Mouse (Mus musculus): ENCODE measurements around the gene Smoc1. TPM values are rescaled to one million over a fixed set of nuclear protein-coding genes. Genes with fewer than 3 reads are reported as not detected.

Gene Smoc1
- polyA plus RNA-seq, 1 experiment = 26.2 TPM

DNA sequence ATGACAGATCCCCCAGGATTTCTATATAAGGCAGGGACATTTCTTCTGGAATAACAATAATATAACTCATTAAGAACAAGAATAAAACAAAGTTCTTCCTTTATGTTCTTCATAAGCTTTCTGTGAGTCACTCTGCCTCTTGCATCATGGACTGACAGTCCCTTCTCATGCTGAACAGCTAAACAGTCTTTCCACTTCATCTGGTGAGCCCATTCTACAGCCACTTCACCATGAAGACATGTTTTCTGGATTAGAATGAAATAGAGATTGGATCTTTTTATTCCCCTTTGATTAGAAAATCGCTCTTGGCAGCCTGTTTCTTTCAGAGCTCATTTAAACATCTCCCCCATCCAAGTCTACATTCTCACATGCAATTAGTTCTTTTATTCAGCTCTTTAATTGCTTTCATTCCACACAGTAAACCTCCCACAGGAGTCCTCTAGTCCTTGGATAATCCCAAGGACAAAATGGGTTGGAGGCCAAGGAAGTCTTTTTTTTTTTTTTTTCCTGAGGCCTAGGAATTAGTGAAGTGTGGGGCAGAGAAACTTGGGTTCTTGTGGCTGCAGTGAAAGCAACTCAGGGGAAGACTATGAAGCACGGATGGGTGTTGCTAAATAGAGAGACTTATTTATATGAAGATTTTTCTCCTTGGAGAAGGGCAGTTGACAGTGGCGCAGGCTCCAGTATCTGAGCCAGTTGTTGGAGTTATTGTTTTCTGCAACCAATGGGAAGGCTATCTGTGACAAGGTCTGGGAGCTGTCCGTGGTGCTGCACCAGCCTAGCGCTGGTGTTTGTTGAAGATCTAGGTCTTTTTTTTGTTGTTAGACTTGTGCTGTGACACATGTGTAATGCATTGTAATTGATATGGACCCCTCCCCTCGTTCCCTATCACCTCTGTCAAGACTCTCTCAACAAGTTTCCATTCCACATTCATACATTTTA is 179.3 kb downstream of the Smoc1 start:
- no peak for DNase-seq (ENCODE audit: extremely low spot score in 1 of 2, low spot score in 1 of 2)

DNA sequence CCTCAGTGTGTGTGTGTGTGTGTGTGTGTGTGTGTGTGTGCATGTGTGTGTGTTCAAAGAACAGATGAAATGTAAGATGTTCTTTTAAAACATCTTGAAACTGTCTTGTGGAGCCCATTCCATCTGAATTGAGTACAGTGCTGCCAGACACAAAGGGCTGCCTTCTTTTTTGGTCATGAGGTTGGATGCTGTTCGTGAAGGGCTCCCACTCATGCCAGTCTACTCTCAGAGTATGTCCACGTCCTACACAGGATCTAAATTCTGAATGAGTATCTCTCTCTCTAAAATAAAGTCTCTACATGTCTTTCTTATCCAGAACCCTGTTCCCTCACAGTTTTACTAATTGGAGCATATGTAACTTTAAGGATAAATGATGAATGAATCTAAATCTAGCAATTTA is 182.0 kb downstream of the Smoc1 start:
- no peak for DNase-seq (ENCODE audit: extremely low spot score in 1 of 2, low spot score in 1 of 2)

DNA sequence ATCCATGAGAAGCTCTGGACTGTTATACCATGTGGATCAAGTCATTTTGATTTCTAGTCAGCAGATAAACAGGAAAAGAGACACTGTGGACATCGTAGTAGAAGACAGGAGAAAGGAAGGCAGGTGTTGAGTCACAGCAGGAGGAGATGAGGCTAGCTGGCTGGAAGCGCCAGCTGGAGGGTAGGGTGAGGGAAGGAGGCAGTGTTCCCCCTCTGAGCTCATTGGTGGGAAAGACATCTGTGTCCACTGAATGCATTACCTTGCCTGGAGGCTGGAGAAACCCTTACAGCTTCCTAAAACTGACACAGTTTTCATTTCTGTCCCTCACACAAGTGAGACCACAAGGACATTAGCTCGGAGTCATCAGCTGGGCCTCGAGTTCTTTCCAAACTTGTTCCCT is 192.7 kb downstream of the Smoc1 start:
- DNase-seq (ENCODE audit: extremely low spot score in 1 of 2, low spot score in 1 of 2) = no peak

DNA sequence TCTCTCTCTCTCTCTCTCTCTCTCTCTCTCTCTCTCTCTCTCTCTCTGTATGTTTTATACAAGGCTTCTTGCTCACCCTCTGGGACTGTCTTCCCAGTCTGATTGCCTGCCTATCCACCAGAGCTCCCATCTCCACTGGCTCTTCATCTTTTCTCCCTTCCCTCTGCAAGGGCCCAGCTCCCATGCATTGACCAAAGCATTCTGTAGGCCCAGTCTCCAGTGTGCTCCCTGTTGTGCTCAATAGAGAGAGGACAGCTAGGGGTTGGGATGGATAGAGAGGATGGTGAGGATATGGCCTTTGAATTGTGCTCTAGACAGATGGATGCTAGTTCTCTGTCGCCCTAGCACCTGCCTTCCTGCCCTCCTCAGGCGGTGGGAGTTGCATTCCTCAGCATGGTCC is 196.7 kb downstream of the Smoc1 start:
- DNase-seq (ENCODE audit: extremely low spot score in 1 of 2, low spot score in 1 of 2) = no peak

DNA sequence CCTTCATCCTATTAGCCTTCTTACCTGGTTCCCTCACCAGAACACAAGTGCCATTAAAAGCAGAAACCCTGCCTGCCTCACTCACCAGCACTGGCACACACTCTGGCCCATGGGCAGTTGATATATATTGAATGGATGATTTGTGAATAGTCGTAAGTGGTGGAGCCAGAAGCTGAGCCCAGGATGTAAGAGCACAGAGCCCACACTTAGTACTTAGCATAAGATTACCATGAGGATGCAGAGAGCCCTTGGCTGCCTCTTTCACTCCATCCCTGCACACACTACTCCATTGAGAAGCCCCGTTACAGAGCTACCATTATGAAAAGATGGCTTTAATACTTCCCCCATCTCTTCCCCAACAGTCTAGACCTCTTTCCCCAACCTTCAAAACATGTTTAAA is 198.2 kb downstream of the Smoc1 start:
- DNase-seq (ENCODE audit: extremely low spot score in 1 of 2, low spot score in 1 of 2) = no peak

DNA sequence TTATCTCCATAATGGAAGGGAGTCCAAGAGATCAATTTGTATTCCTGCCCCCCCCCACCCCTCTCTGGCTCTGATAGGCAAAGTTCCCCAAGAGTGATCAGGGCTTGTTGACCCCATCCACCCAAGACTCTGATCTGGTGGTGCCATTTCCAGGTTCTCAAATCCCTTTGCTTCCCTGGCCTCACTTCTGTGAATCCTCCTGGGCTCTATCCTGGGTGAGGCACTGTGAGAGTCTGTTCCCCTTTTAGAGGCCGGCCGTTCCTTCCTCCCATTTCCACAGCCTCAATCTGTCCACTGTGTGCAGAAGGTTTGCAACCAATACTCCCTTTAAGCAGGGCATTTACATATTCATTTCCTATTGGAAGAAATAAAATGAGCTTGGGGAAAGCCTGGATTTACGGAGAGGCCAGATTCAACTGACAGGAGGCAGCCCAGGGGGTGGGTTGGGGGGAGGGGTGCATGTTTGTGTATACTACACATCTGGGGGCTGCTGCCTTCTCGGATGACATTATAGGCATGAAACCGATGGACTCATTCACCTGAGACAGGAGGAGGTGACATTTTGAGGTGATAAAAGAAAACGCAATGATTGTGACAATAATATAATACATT is 199.5 kb downstream of the Smoc1 start:
- no peak for DNase-seq (ENCODE audit: extremely low spot score in 1 of 2, low spot score in 1 of 2)

DNA sequence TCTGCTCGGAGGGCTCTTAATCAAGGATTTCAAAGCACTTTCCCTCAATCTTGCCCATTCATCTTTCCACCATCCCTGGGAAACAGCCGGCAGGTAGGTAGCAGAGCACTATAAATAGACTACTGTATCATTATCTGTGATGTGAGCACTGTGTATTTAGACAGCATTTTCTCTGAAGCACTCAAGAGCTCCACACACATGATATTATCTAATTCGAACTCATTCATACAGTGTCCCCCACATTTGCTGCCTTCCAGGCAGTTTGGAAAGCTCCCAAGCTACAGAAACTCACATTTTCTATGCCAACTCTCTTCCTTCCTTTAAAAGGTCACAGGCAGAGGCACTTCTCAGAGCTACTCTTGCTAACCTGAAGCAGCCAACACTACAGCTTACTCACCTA is 200.0 kb downstream of the Smoc1 start:
- DNase-seq (ENCODE audit: extremely low spot score in 1 of 2, low spot score in 1 of 2) = peak in 1 of 2 experiments; percentile 50

DNA sequence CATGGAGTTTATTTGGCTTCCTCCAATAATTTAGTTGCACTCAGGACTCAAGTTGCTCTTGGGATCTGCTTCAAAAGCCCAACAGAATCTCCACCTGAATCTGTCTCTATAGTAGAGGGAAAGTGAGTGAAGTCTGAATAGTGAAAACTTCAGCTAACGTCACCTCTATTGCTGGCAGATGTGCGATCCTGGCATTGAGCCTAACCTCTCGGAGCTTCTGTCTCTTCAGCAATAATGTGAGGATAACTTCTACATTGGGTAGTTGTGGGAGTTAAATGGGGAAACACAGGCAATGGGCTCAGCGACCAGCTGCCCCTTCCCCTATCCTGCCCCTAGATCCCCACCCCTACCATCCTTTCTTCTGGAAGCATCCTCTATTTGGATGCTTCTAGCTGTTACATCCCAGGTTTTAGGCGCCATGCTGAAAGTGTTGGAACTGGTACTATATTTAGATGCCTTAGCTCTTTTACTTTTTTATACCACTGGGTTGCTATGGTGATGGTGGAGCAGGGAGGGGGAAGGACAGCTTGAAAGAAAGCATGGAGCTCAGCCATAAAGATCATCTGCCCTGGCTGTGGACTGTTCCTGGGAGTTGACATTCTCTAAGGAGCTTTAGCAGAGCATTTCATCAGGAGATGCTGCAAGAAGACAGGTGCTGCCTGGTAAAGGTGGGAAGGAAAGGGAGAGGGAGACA is 201.3 kb downstream of the Smoc1 start:
- peak; percentile 86 to 90 for DNase-seq (ENCODE audit: extremely low spot score in 1 of 2, low spot score in 1 of 2)

DNA sequence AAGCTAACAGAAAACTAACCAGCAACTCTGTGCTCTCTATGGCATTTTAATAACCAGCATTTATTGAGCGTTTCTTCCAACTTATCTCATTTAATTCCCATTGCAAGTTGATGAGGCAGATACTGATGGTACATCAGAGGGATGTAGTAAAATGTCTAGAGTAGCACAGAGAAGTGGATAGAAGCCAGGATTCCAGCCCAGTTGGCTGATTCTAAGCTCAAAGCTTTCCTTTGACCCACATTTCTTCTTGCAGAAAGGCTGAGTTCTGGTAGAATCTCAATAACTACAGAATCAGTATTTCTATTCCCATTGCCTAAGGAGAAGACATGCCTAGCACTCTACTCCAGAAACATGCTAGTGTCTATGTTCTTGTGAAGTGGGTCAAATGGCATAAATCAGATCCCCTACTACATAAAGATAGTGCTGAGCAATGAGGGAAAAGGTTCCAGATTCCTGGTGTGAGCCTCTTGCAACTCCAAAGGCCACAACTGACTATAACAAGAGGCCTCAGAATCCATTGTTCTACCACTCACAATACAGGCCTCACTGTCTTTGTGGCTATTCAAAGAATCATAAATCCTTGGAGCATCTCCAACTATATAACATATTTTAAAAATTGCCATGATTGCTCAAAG is 207.3 kb downstream of the Smoc1 start:
- DNase-seq (ENCODE audit: extremely low spot score in 1 of 2, low spot score in 1 of 2) = no peak

DNA sequence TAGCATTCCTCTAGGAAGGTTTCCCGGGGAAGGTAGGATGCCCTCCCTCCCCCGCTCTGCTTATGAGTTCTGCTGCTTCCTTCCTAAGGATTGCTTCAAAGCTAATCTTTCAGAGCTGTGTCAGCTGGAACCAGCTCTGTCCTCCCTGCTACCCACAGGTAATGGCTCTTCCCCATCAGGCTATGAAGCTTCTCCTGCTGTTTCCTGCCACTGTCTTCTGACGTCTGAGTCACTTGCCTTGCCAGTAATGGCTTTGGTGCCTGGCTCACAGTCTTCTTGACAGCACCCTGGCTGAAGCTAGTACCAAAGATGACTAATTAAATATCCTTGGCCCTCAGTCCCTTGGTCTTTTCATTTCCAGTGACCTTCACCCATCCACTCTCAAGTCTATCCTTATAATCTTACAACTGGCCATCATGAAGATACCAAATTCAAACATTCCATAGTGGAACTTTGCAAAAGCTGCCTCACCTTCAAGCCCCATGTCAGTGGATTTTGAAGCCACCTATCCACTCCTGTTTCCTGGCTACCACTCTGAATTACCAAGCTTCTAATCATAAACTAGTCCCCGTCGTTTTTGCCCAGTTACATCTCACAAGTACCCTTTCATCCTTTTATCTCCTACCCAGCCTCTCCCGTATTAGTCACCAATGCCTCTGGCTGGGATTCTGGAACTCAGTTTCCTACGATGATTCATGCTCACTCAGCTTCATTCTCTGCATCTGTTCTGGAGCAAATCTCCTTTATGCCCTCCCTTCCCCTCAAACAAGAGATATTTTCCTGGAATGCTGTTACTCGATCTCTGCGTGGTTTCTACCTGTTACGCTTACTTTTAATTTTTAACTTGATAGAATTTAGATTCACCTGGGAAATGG is 209.1 kb downstream of the Smoc1 start:
- no peak for DNase-seq (ENCODE audit: extremely low spot score in 1 of 2, low spot score in 1 of 2)

Other genes with a start within 250 kb of the Smoc1 start
- gene Susd6, start 236.3 kb upstream of the Smoc1 start, polyA plus RNA-seq (2012; rRNA removed) = 20.7 and 22.9 TPM in 2 replicates
- 781 and 888 TPM in 2 replicates for gene Srsf5, start 81.3 kb upstream of the Smoc1 start, polyA plus RNA-seq (2012; rRNA removed)
- not detected in 2 replicates for gene Slc10a1, start 58.1 kb upstream of the Smoc1 start, polyA plus RNA-seq (2012; rRNA removed)